Mouse (Mus musculus): Measurements from ENCODE around the gene 4930438A08Rik.
"Not testable (repeated sequence)": the region's sequence is repeated elsewhere in the genome, so short reads cannot be mapped to it uniquely, and the experiment has no call there.

Gene 4930438A08Rik

GRCm38 (mm10) chr11:58274572-58274971, at the start of gene 4930438A08Rik:
TSS of gene 4930438A08Rik (plus strand) at chr11:58274799.
- in situ Hi-C loops (cut with MboI, MseI): no loop called here

GRCm38 (mm10) chr11:58224872-58225271, 49.7 kb upstream of the 4930438A08Rik start:
- in situ Hi-C loops (cut with MboI, MseI): not testable (repeated sequence)

GRCm38 (mm10) chr11:58225655-58226054, 48.9 kb upstream of the 4930438A08Rik start:
- in situ Hi-C loops (cut with MboI, MseI): no loop called here

- in situ Hi-C loops (cut with MboI, MseI): no loop called here
Measured at GRCm38 (mm10) chr11:58226425-58226824, 48.2 kb upstream of the 4930438A08Rik start.

GRCm38 (mm10) chr11:58228021-58228420, 46.6 kb upstream of the 4930438A08Rik start:
- in situ Hi-C loops (cut with MboI, MseI): not testable (repeated sequence)

GRCm38 (mm10) chr11:58230396-58230910, 44.1 kb upstream of the 4930438A08Rik start:
- in situ Hi-C loops (cut with MboI, MseI): no loop called here

- in situ Hi-C loops (cut with MboI, MseI): no loop called here
Measured at GRCm38 (mm10) chr11:58231156-58231555, 43.4 kb upstream of the 4930438A08Rik start.

GRCm38 (mm10) chr11:58234551-58234950, 40.0 kb upstream of the 4930438A08Rik start:
- in situ Hi-C loops (cut with MboI, MseI): not testable (repeated sequence)

- in situ Hi-C loops (cut with MboI, MseI): no loop called here
Measured at GRCm38 (mm10) chr11:58235152-58235551, 39.4 kb upstream of the 4930438A08Rik start.

- in situ Hi-C loops (cut with MboI, MseI): no loop called here
Measured at GRCm38 (mm10) chr11:58238840-58239791, 35.5 kb upstream of the 4930438A08Rik start.

GRCm38 (mm10) chr11:58247294-58247693, 27.3 kb upstream of the 4930438A08Rik start:
- in situ Hi-C loops (cut with MboI, MseI): no loop called here

GRCm38 (mm10) chr11:58249203-58249981, 25.2 kb upstream of the 4930438A08Rik start:
- in situ Hi-C loops (cut with MboI, MseI): no loop called here

GRCm38 (mm10) chr11:58250550-58250949, 24.0 kb upstream of the 4930438A08Rik start:
- in situ Hi-C loops (cut with MboI, MseI): no loop called here

GRCm38 (mm10) chr11:58254411-58254810, 20.2 kb upstream of the 4930438A08Rik start:
- in situ Hi-C loops (cut with MboI, MseI): no loop called here

GRCm38 (mm10) chr11:58257816-58258215, 16.8 kb upstream of the 4930438A08Rik start:
- in situ Hi-C loops (cut with MboI, MseI): no loop called here

- in situ Hi-C loops (cut with MboI, MseI): no loop called here
Measured at GRCm38 (mm10) chr11:58260156-58260555, 14.4 kb upstream of the 4930438A08Rik start.

- in situ Hi-C loops (cut with MboI, MseI): no loop called here
Measured at GRCm38 (mm10) chr11:58261826-58262225, 12.8 kb upstream of the 4930438A08Rik start.

GRCm38 (mm10) chr11:58262336-58262735, 12.3 kb upstream of the 4930438A08Rik start:
- in situ Hi-C loops (cut with MboI, MseI): no loop called here

GRCm38 (mm10) chr11:58263516-58263915, 11.1 kb upstream of the 4930438A08Rik start:
- in situ Hi-C loops (cut with MboI, MseI): no loop called here

GRCm38 (mm10) chr11:58264546-58264945, 10.1 kb upstream of the 4930438A08Rik start:
- in situ Hi-C loops (cut with MboI, MseI): no loop called here

GRCm38 (mm10) chr11:58268285-58268684, 6.3 kb upstream of the 4930438A08Rik start:
- in situ Hi-C loops (cut with MboI, MseI): no loop called here

- in situ Hi-C loops (cut with MboI, MseI): no loop called here
Measured at GRCm38 (mm10) chr11:58275756-58276155, 1.2 kb downstream of the 4930438A08Rik start.
